Mouse (Mus musculus) spleen, embryonic (tissue): ENCODE data around the gene Shb.

Experiments used
- CTCF ChIA-PET: fragments of 350-600 bp; sonication (Branson Sonifier 250); formaldehyde crosslinking; loops from one replicate; lab custom pipeline; 2022; lab: Charles Lee

Shb gene

GRCm38 (mm10) chr4:45485024-45485423 is 47.2 kb downstream of the Shb start:
- CTCF ChIA-PET = no interaction called here

DNA sequence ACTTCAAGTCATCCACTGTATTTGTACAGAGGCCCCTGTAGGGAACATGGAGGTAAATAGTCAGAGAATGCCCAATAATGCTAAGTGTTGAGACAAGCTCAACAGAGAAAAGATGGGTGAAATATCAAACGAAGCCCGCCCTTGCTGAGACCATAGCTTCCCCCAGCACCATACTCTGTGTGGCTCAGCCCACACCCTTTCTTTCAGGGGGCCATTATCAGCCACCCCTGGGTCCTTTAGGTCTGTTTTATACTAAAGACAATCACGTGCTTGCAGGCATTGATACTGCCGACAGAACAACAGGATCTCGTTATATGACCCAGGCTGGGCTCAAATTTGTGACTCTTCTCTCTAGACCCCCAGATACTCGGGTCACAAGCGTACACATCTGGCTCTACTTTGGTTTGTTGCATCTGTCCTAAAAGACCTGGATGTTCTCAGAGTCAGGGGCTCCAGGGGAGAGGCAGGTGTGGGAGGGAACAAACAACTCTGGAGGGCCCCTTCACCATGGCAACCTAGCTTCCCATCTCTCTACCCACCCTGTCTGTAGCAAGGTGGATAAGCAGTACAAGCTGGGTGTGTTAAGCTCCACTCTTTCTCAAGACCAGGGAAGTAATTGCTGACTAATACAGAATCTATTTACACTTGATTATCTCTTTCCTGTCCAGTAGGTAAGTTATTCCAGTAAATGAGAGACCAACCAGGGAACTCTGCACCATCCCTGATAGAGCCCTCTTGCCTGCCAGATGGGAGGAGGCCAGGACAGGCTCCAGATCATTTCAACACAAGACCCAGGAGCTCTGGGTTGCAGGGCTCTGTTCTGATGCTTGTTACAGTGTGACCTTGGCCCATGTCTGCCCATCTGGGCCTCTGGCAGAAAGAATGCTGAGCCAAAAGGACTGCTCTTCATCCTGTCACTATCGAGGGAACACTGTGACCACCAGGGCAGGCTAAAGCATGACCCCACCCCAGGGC is 48.7 kb downstream of the Shb start:
- CTCF ChIA-PET = no interaction called here

- CTCF ChIA-PET = no interaction called here
Observed at GRCm38 (mm10) chr4:45482271-45482670, 50.0 kb downstream of the Shb start.

GRCm38 (mm10) chr4:45481431-45481830 is 50.8 kb downstream of the Shb start:
- CTCF ChIA-PET = no interaction called here

- CTCF ChIA-PET = no interaction called here
Observed at GRCm38 (mm10) chr4:45480595-45480994, 51.7 kb downstream of the Shb start.

- CTCF ChIA-PET = no interaction called here
Observed at GRCm38 (mm10) chr4:45479433-45479832, 52.8 kb downstream of the Shb start.

DNA sequence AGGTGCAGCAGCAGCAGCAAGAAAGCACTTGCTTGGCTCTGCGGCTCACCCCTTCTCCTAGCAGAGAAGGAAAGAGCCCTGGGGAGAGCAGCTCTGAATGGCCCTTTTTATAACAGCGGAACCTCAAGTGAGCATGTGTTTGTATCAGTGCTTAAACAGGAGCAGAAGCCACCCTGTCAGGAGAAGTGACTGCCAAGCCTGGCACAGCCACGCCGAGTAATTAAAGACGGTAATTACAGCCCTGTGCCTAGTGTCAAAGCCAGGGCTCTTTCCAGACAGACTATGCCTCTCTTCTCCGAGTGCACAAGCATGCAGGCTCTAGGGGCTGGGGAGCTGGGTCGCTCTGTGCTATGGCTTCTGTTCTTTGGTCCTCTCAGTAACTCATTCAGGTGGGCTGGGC is 54.1 kb downstream of the Shb start:
- CTCF ChIA-PET = no interaction called here

DNA sequence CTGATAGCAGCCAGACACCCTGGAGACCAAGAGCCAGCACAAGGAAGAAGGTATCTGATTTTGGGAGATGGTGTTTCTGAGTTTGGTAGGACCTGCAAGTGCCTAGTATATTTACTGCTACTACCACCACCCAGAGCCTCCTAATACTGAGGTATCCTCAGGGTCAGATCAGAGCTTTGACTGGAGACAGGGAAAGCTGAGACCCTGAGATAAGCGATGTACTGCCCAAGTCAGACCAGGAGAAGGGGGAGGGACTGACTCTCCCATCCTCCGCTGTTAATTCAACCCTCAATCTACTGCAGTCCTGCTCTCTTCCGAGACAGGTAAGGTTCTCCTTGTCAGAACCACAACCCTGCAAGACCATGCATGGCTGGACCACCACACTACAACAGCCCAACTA is 55.2 kb downstream of the Shb start:
- CTCF ChIA-PET = no interaction called here

DNA sequence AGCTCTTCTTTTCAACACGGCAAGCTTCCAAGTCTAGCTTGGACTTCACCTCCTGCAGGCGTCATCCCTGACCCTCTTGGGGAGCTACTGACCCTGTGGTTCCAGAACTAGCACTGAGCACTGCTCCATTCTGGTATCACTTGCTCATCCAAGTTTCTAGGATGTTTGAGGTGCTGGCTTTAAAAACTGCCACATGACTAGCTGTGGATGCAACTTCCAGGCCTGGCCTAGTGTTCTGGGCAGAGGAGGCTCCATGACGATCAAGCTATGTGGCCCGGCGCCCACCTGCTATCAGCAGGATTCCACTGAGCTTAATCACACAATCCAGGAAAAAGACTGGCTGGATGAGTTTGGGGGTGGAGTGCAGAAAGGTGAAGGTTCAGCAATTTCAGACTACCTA is 57.4 kb downstream of the Shb start:
- CTCF ChIA-PET = no interaction called here

DNA sequence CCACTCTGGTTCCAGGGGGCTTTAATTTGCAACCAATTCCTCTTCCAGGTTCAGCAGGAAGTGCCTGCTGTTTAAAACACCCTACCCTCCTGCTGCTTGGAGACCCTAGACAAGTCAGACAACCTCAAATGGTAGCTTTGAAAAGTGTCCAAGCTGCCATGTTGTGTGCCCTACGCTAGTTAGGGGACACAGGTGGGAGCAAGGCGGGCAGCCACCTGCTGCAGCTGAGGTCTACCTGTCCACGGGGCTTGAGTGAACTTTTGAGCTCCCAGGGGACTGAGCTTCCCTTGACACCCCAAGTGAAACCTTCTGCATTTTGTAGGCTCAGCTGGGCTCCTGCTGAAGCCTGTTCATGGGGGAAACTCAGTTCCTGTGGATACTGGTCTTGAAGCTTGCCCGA is 58.1 kb downstream of the Shb start:
- CTCF ChIA-PET = no interaction called here

- CTCF ChIA-PET = interaction anchor here (0.7 kb wide), 1 partner anchor 87 kb away, joined by 4 read pairs; no protein-coding TSS in a partner anchor
Observed at GRCm38 (mm10) chr4:45473129-45473528, 59.1 kb downstream of the Shb start.

DNA sequence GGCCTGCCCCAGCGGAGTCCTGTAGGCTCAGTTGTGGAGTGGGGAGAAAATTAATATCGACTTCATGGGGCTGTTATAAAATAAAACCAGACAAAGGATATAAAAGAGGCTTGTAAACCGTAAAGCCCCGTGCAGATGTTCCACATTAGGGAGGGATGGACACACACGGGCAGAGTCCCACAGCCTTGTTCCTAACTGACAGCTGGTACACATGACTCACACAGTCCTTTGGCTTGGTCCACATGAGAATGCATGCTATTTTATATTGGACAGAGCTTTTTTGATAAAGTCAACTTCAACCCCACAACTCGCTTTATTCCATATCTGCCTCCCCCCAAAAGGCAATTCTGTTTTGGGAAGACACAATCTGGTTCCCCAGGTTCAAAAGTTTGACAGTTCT is 59.6 kb downstream of the Shb start:
- CTCF ChIA-PET = no interaction called here

- CTCF ChIA-PET = interaction anchor here (0.5 kb wide), 1 partner anchor 57 kb away, joined by 6 read pairs; no protein-coding TSS in a partner anchor
Observed at GRCm38 (mm10) chr4:45471654-45472556, 60.4 kb downstream of the Shb start.

DNA sequence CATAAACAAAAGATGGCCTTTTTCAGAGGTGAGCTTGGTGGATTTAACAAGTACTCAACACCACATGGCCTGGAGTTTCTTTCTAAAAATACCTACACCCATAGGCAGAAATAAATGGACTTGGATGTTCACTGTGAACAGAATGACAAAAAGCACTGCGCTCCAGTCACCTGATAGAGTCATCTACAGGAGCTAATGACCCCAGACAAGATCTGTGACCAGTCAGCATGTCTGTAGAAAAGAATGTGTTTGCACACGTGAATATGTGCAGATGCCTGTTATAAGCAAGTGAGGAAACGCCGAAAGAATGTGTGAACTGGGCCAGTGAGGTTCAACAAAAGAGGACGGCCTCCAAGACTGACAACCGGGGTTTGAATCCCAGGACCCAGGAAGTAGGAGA is 63.2 kb downstream of the Shb start:
- CTCF ChIA-PET = no interaction called here

GRCm38 (mm10) chr4:45468507-45468906 is 63.8 kb downstream of the Shb start:
- CTCF ChIA-PET = no interaction called here

GRCm38 (mm10) chr4:45467115-45467912 is 65.0 kb downstream of the Shb start:
- CTCF ChIA-PET = no interaction called here

GRCm38 (mm10) chr4:45464941-45465340 is 67.3 kb downstream of the Shb start:
- CTCF ChIA-PET = no interaction called here

- CTCF ChIA-PET = no interaction called here
Observed at GRCm38 (mm10) chr4:45464528-45464927, 67.7 kb downstream of the Shb start.

DNA sequence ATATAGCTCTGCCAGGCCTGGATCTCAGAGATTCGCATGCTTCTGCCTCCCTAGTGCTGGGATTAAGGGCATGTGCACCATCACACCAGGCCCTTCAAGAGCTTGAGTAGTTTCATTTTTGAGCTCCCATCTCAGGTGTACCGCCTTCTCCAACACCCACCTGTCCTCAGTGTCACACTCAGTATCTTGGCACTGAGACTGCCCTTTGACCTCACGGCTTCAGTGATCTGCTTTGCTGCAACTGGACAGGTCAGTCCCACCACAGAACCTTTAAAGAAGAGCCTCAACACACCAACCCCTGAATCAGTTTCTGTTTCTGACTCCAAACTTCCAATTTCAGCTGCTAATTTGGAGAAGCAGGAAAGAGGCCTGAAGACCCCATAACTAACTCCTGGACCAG is 68.1 kb downstream of the Shb start:
- CTCF ChIA-PET = no interaction called here

DNA sequence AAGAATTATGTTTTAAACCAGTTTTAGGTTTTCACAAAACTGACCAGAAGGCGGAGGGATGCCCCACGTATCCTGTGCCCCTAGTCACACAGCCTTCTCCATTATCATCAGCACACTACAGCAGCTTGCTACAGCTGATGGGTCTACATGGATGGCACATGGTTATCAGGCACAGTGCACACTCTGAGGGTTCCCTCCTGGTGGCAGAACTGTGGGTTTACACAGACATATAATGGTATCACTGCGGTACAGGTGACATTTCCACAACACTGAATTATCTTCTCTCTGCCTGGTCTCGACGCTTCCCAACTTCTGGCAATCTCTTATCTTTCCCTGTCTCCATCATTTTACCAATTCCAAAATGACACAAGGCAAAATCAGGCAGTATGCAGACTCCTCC is 69.6 kb downstream of the Shb start:
- CTCF ChIA-PET = no interaction called here

DNA sequence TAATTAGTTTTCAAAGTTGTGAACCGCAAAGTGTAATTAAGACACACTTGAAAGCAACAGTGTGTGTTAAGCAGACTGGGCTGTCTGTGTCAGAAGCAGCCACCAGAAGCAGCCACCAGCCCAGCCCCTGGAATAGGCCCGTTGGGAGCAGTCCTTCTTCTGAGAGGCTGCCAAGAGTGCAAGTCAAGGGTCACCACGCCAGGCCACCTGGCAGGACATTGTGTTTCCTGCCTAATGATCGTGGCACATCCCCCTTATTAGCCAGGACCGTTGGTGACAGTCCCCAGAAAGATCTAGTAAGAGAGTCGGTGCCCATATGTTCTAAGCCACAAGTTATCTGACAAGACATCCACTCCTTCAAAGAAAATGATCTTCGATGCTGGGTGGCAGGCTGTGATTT is 70.6 kb downstream of the Shb start:
- CTCF ChIA-PET = no interaction called here

- CTCF ChIA-PET = no interaction called here
Observed at GRCm38 (mm10) chr4:45459375-45459774, 72.9 kb downstream of the Shb start.
